Mouse (Mus musculus) embryonic facial prominence, embryonic 14.5 days (tissue): ENCODE data around the gene Cables2. TPM values are rescaled to one million over a fixed set of nuclear protein-coding genes. Genes with fewer than 3 reads are reported as not detected.

Experiments
- ATAC-seq: fragments of 200-750 bp; cut with Nextera tagmentation; 2 replicates; pipeline ENCODE4 v1.8.0; 2017; ENCODE audit warnings: low read depth, moderate number of reproducible peaks, moderate TSS enrichment
- DNase-seq: peaks from one replicate; pipeline ENCODE4 v3.0.0-alpha.2; 2015; ENCODE audit warnings: low spot score
- H3K27ac ChIP-seq: fragments of 300-500 bp; sonication (generic); replicated peaks from 2 replicates; pipeline ENCODE4 v1.5.1; 2014; ENCODE audit warnings: low read depth, mild to moderate bottlenecking, low read length, moderate library complexity
- H3K27me3 ChIP-seq: fragments of 300-500 bp; sonication (generic); replicated peaks from 2 replicates; pipeline ENCODE4 v1.6.1; 2014; ENCODE audit warnings: low read length; ENCODE audit not compliant: control insufficient read depth, insufficient read depth
- H3K36me3 ChIP-seq: fragments of 300-500 bp; sonication (generic); 2 replicates; pipeline ENCODE4 v1.6.1; 2014; ENCODE audit warnings: low read length, mixed read lengths; ENCODE audit not compliant: control insufficient read depth, insufficient read depth
- H3K4me1 ChIP-seq: fragments of 300-500 bp; sonication (generic); 2 replicates; pipeline ENCODE4 v1.6.1; 2014; ENCODE audit warnings: antibody characterized with exemption, low read length; ENCODE audit not compliant: control insufficient read depth, insufficient read depth
- H3K4me2 ChIP-seq: fragments of 300-500 bp; sonication (generic); 2 replicates; pipeline ENCODE4 v1.6.1; 2014; ENCODE audit warnings: low read depth, mild to moderate bottlenecking, low read length, moderate library complexity, mixed read lengths
- H3K4me3 ChIP-seq: fragments of 300-500 bp; sonication (generic); 2 replicates; pipeline ENCODE4 v1.5.1; 2014; ENCODE audit warnings: low read depth, mild to moderate bottlenecking, low read length
- H3K9ac ChIP-seq: fragments of 300-500 bp; sonication (generic); 2 replicates; pipeline ENCODE4 v1.6.1; 2014; ENCODE audit warnings: low read depth, mild to moderate bottlenecking, low read length, moderate library complexity, mixed read lengths
- H3K9me3 ChIP-seq: fragments of 300-500 bp; sonication (generic); 2 replicates; pipeline ENCODE4 v1.6.1; 2016; ENCODE audit warnings: low read length; ENCODE audit not compliant: control insufficient read depth
- WGBS: fragments of 180-500 bp; shearing (Covaris S2); extraction: QIAGEN DNeasy Blood & Tissue Kit; methylation state at CpG from one replicate; pipeline ENCODE4 v1.1.7; 2014; 5-methylcytosine and 5-hydroxymethylcytosine counted together
- polyA plus RNA-seq: library from polyadenylated mRNA; unstranded; fragments of >200 nt; fragmentation: Nextera tagmentation; extraction: Ambion mirVana; gene quantifications from 2 replicates; pipeline ENCODE4 v1.2.1, GENCODE M21; 2014

The Cables2 gene
- polyA plus RNA-seq, 1 experiment from 2014 or later: 16.5 TPM

- DNase-seq (peak; percentile 74), ATAC-seq (peak; percentile 54)
- Histone ChIP-seq H3K27me3 (peaks cover 31% of the 10 kb centered on the region), H3K9ac (0 out of 2 replicates have a peak overlapping the region, but pooled peaks have one; percentile 46), H3K4me1 (peaks cover 14% of the 10 kb centered on the region), H3K27ac (no peak overlapping the region), H3K36me3 (no peaks in the 10 kb centered on the region), H3K4me2 (peak overlapping the region; percentile 97), H3K4me3 (no peak overlapping the region), H3K9me3 (no peaks in the 10 kb centered on the region)
- WGBS: 7% methylated on average over 4 of the region's 6 CpGs
Observed at GRCm38 (mm10) chr2:180222250-180222649, 51.0 kb downstream of the Cables2 start.

- 91% methylated on average over 9 of the region's 9 CpGs for WGBS
Observed at GRCm38 (mm10) chr2:180221051-180221450, 52.2 kb downstream of the Cables2 start.

GRCm38 (mm10) chr2:180220165-180220564, 53.1 kb downstream of the Cables2 start:
- Histone ChIP-seq H3K27ac (no peak overlapping the region), H3K4me3 (no peak overlapping the region), H3K9me3 (no peaks in the 10 kb centered on the region), H3K4me2 (no peak overlapping the region), H3K9ac (no peak overlapping the region), H3K4me1 (peaks cover 10% of the 10 kb centered on the region; the same call in 1 of the 2 replicates), H3K36me3 (no peaks in the 10 kb centered on the region), H3K27me3 (peaks cover 12% of the 10 kb centered on the region)
- ATAC-seq: no peak
- 71% methylated on average over 9 of the region's 9 CpGs for WGBS
- DNase-seq: no peak

More at GRCm38 (mm10) chr2:180221051-180221450, 52.2 kb downstream of the Cables2 start:
- H3K27me3 ChIP-seq: peaks cover 21% of the 10 kb centered on the region
- DNase-seq (no peak), ATAC-seq (no peak)
- H3K9ac ChIP-seq: no peak overlapping the region
- H3K4me3 ChIP-seq: no peak overlapping the region
- no peak overlapping the region for H3K4me2 ChIP-seq
- peaks cover 10% of the 10 kb centered on the region; the same call in 1 of the 2 replicates for H3K4me1 ChIP-seq
- no peaks in the 10 kb centered on the region for H3K36me3 ChIP-seq
- no peak overlapping the region for H3K27ac ChIP-seq
- H3K9me3 ChIP-seq: no peaks in the 10 kb centered on the region

GRCm38 (mm10) chr2:180219145-180219943, 54.0 kb downstream of the Cables2 start:
- no peaks in the 10 kb centered on the region for H3K9me3 ChIP-seq
- ATAC-seq (no peak), DNase-seq (no peak)
- H3K36me3 ChIP-seq: no peaks in the 10 kb centered on the region
- H3K4me1 ChIP-seq: peaks cover 12% of the 10 kb centered on the region; the same call in 1 of the 2 replicates
- H3K4me2 ChIP-seq: no peak overlapping the region
- peaks cover 4% of the 10 kb centered on the region for H3K27me3 ChIP-seq
- WGBS: 73% methylated on average over 15 of the region's 15 CpGs
- peak overlapping the region; percentile 39; the same call in 1 of the 2 replicates for H3K27ac ChIP-seq
- no peak overlapping the region for H3K9ac ChIP-seq
- H3K4me3 ChIP-seq: no peak overlapping the region

- Histone ChIP-seq H3K9me3 (no peaks in the 10 kb centered on the region), H3K36me3 (no peaks in the 10 kb centered on the region), H3K27me3 (no peaks in the 10 kb centered on the region; the same call in 1 of the 2 replicates), H3K9ac (no peak overlapping the region), H3K4me3 (no peak overlapping the region), H3K4me1 (peaks cover 12% of the 10 kb centered on the region; the same call in 1 of the 2 replicates), H3K4me2 (no peak overlapping the region), H3K27ac (peak overlapping the region; percentile 55; the same call in 1 of the 2 replicates)
- ATAC-seq: no peak; the same call in 1 of the 2 replicates
- 24% methylated on average over 5 of the region's 5 CpGs for WGBS
- peak; percentile 59 for DNase-seq
Observed at GRCm38 (mm10) chr2:180218677-180219076, 54.6 kb downstream of the Cables2 start.

- H3K4me3 ChIP-seq: no peak overlapping the region
- no peak overlapping the region for H3K9ac ChIP-seq
- no peak overlapping the region for H3K4me2 ChIP-seq
- H3K36me3 ChIP-seq: no peaks in the 10 kb centered on the region
- DNase-seq: no peak
- peak overlapping the region; percentile 55; the same call in 1 of the 2 replicates for H3K27ac ChIP-seq
- H3K4me1 ChIP-seq: peaks cover 12% of the 10 kb centered on the region; the same call in 1 of the 2 replicates
- no peaks in the 10 kb centered on the region for H3K27me3 ChIP-seq
- WGBS: 60% methylated on average over 3 of the region's 3 CpGs
- ATAC-seq: no peak
- H3K9me3 ChIP-seq: no peaks in the 10 kb centered on the region
Observed at GRCm38 (mm10) chr2:180218241-180218640, 55.1 kb downstream of the Cables2 start.

- DNase-seq: no peak
- no peak overlapping the region for H3K9ac ChIP-seq
- H3K4me2 ChIP-seq: no peak overlapping the region
- H3K4me3 ChIP-seq: no peak overlapping the region
- H3K36me3 ChIP-seq: no peaks in the 10 kb centered on the region
- H3K4me1 ChIP-seq: peaks cover 12% of the 10 kb centered on the region; the same call in 1 of the 2 replicates
- H3K27ac ChIP-seq: no peak overlapping the region
- H3K27me3 ChIP-seq: no peaks in the 10 kb centered on the region
- no peak for ATAC-seq
- H3K9me3 ChIP-seq: no peaks in the 10 kb centered on the region
- WGBS: 88% methylated on average over 8 of the region's 8 CpGs
Observed at GRCm38 (mm10) chr2:180217587-180217986, 55.7 kb downstream of the Cables2 start.

GRCm38 (mm10) chr2:180216921-180217320, 56.4 kb downstream of the Cables2 start:
- 55% methylated on average over 4 of the region's 5 CpGs for WGBS

More at GRCm38 (mm10) chr2:180216921-180217320, 56.4 kb downstream of the Cables2 start:
- Histone ChIP-seq H3K36me3 (no peaks in the 10 kb centered on the region), H3K9ac (no peak overlapping the region), H3K27ac (no peak overlapping the region), H3K27me3 (no peaks in the 10 kb centered on the region), H3K4me1 (peaks cover 8% of the 10 kb centered on the region; the same call in 1 of the 2 replicates), H3K4me3 (no peak overlapping the region), H3K4me2 (no peak overlapping the region), H3K9me3 (no peaks in the 10 kb centered on the region)
- no peak for DNase-seq
- ATAC-seq: no peak
